Mouse (Mus musculus): Measurements from ENCODE around the gene Aoc2. TPM values are rescaled to one million over a fixed set of nuclear protein-coding genes. Genes with fewer than 3 reads are reported as not detected.

The Aoc2 gene
- 2.7 and 4.6 TPM in 2 replicates for total RNA-seq (2023)

DNA sequence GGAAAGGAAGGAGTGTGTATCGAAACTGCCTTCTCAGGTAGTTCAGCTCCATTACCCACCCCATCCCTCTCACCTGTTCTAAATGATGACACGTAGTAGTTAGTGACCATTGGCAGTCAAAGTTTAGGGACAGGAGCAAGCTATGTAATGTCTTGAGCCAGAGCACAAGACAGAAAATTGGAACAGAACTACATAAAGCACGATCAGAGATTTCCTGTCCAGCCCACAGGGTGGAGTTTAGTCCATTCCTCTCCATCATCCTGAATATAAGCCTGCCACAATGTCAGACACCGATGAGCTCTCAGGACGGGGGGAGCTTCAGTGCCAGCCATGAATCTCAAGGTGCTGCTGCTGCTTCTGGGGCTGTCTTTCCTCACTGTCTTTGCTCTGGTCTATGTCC lies at the start of gene Aoc2:
Gene Aoc2, plus strand, starts transcription at position 301 of the 400 bp plus-strand sequence.

DNA sequence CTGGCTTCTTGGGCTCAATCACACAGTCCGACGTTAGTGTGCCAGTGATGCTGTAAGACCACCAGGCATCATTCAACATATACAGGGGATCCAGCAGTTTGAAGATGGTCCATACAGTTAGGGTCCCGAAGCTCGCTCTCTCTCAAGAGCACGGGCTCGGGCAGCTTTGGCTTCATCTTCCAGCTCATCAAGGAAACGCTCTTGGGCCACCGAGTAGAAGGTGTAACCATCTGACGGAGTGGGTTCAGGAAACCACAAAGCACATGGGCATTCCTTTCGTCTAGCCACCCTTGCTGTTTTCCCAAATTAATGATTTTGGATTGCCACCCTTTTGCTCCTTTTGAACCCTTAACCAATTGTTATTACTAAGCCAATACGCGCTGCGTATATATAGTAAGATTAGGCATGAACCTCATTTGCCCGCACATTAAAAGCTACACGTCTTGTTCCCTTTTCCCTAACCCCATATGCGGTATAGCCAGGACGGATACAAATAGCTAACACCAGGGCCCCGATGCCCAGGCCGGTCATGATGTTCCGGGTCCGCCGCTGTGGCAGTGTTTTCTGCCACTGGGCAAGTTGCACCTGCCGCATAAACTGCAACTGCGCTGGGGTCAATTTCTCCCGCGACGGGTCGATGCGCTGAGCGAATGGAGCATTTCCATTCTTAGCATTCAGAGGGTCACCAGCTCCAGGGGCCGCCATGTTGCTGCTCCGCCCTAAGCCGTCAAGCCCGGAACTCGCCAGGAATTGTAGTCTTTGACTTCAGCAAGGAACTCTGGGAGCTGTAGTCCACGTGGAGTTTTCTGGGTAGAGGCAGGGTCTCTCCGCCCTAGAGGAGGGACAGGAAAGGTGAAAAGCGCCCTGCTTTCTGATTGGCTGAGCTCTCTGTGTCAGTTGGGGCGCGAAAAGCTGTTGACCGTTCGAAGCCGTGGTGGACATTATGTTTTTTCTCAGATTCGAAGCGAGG lies 46.4 kb upstream of the Aoc2 start, which contains the start of the genes Cntd1 and Coa3:
Gene Cntd1, plus strand, starts transcription at position 790 of the 970 bp plus-strand sequence.
Gene Coa3, minus strand, starts transcription at position 892 of the 970 bp plus-strand sequence.

DNA sequence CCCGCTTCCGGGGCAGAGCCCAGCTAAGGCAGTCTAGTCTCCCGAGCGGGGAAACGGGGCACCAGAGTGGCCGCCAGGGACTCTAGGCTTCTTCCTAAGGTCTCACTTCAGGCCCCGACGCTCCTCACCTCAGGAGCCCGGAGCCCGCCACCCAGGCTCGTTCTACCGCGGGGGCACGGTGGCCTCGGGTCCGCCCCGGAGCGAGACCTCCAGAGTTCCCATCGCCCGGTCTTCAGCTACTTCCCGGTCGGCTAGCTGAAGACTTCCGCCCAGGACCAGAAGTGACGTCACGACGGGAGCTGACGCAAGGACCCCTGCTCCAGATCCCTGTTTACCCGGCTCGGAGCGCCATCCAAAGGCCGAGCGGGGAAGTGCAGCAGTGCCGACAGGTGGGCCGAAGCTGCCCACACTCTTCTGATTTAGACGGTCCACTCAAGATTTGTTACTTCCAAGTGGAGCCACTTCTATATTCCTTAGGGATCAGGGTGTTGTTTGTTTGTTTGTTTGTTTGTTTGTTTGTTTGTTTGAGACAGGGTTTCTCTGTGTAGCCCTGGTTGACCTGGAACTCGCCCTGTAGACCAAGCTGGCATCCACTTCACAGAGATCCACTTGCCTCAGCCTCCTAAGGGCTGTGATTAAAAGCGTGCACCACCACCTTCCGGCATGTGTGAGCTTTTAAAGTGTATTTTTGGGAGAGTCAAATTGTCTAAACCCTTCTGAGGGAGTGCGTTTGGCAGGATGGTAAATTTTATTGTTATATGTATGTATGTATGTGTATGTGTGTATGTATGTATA lies 22.7 kb upstream of the Aoc2 start, which contains the start of gene Becn1:
Gene Becn1, minus strand, starts transcription at position 283 of the 795 bp plus-strand sequence.

DNA sequence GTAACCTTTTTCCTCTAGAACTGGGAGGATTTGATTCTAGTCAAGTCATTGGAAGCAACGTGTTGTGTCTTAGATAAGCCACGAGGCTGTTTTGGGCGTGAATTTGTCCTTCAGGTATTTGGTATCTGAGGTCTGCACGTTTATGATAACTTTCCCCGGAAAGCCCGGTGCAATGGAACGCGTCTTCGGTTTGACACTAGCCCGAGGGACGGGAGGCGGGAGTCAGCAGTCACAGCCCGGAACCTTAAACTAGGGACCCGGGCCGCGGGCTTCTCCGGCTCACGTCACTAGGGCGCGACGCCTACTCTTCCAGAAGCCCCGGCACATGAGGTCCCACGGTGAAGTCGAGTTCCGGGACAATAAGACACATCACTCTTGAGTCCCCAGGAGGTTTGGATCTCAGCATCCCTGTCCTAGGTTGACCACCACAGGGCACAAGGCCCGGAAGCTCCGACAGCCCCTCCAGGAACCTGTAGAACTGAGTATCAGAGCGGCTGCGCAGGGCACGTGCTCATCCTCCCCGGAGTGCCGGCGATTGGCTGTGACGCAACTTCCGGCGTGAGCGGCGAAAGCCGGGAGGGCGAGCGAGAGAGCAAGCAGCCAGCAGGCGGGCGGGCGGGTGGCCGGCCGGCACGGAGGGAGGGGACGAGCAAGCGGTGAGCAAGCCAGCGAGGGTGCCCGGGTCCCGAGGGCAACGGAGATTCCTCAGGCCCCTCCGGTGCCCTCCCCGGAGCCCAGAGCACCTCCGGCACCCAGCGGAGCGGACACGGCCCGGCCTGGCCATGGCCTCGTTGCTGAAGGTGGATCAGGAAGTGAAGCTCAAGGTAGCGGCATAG lies 9.0 kb upstream of the Aoc2 start, which contains the start of gene Psme3:
Gene Psme3, plus strand, starts transcription at position 549 of the 836 bp plus-strand sequence.

DNA sequence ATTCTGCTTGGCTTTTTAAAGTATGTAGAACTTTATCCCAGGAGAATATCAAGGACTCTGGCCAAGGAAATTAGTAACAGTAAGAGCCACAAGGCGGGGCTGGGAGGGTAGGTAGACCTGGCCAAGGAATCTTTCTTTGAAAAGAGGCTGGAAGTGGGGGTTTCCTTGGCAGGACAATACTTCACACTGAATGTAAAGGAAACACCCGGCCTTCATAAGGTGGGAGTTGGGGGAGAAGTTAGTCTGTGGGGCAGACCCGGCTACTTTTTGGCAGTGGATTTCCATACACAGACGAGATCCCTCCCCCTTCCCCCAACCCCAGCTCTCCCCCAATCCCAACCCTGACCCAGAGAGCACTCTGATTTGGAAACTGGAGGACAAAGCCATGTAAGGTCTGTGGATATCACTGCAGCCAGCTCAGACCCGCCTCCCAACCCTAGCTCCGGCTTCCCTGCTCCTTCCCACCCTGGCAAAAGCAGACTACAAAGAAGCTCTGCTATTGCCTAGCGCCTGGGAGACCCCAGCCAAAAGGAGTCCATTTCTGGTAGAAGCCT lies 5.6 kb downstream of the Aoc2 start, which contains the start of gene Aoc3:
Gene Aoc3, plus strand, starts transcription at position 235 of the 554 bp plus-strand sequence.

DNA sequence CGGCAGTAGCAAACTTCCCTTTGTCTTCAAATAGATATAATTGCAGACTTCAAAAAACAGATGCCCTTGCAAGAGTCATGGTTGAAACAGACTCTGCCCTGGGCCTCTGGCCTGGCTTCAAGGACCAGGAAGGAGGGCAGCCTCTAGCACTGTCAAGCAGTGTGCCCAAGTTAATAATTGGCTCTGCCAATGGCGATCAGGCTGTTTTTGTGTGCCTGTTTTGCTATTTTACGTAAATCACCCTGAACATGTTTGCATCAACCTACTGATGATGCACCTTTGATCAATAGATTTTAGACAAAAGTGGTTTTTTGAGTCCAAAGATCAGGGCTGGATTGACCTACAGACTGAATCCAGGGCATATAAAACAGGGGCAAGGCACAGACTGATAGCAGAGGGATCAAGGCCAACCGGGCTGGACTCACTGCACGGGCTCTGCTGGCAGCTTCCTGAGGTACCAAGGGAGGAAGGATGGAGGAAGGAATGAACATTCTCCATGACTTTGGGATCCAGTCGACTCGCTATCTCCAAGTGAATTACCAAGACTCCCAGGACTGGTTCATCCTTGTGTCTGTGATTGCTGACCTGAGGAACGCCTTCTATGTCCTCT lies 42.6 kb downstream of the Aoc2 start, which contains the start of gene G6pc:
Gene G6pc, plus strand, starts transcription at position 236 of the 610 bp plus-strand sequence.

Other genes starting within 250 kb of the Aoc2 start
- 1.2 and 1.9 TPM in 2 replicates for gene Hsd17b1, start 246.7 kb upstream of the Aoc2 start, total RNA-seq (2023)
- gene Coasy, start 242.5 kb upstream of the Aoc2 start, total RNA-seq (2023) = 9.2 and 9.9 TPM in 2 replicates
- gene Mlx, start 237.8 kb upstream of the Aoc2 start, total RNA-seq (2023) = 34.2 and 43.5 TPM in 2 replicates
- 3.6 and 3.7 TPM in 2 replicates for gene Psmc3ip, start 229.6 kb upstream of the Aoc2 start, total RNA-seq (2023)
- gene Retreg3, start 205.2 kb upstream of the Aoc2 start, total RNA-seq (2023) = 24.0 and 28.6 TPM in 2 replicates
- 9.6 and 12.6 TPM in 2 replicates for gene Tubg1, start 205.1 kb upstream of the Aoc2 start, total RNA-seq (2023)
- gene Tubg2, start 169.2 kb upstream of the Aoc2 start, total RNA-seq (2023) = 0.59 and 1.2 TPM in 2 replicates
- 0.66 TPM in 2 replicates for gene Cntnap1, start 154.5 kb upstream of the Aoc2 start, total RNA-seq (2023)
- gene Plekhh3, start 153.7 kb upstream of the Aoc2 start, total RNA-seq (2023) = 1.9 and 2.7 TPM in 2 replicates
- gene Ccr10, start 149.6 kb upstream of the Aoc2 start, total RNA-seq (2023) = 0.29 and 0.63 TPM in 2 replicates
- gene Ezh1, start 98.6 kb upstream of the Aoc2 start, total RNA-seq (2023) = 36.3 and 45.9 TPM in 2 replicates
- 0.41 TPM in 1 of 2 replicates, not detected in the other for gene Ramp2, start 79.0 kb upstream of the Aoc2 start, total RNA-seq (2023)
- 63.2 and 66.1 TPM in 2 replicates for gene Vps25, start 71.4 kb upstream of the Aoc2 start, total RNA-seq (2023)
- 1.9 and 2.3 TPM in 2 replicates for gene Wnk4, start 64.5 kb upstream of the Aoc2 start, total RNA-seq (2023)
- gene Cntd1, start 46.1 kb upstream of the Aoc2 start, total RNA-seq (2023) = 0.32 and 0.43 TPM in 2 replicates
- 25.3 and 30.8 TPM in 2 replicates for gene Coa3, start 45.9 kb upstream of the Aoc2 start, total RNA-seq (2023)
- gene Becn1, start 22.8 kb upstream of the Aoc2 start, total RNA-seq (2023) = 150 and 240 TPM in 2 replicates
- 59.9 and 64.2 TPM in 2 replicates for gene Psme3, start 8.8 kb upstream of the Aoc2 start, total RNA-seq (2023)
- gene Aoc3, start 5.5 kb downstream of the Aoc2 start, total RNA-seq (2023) = not detected in 2 replicates
- not detected in 2 replicates for gene G6pc, start 42.5 kb downstream of the Aoc2 start, total RNA-seq (2023)
- 12.1 and 12.4 TPM in 2 replicates for gene Aarsd1, start 92.6 kb downstream of the Aoc2 start, total RNA-seq (2023)
- gene Gm27029, start 99.7 kb downstream of the Aoc2 start, total RNA-seq (2023) = 0.43 TPM in 1 of 2 replicates, not detected in the other
- gene Rundc1, start 100.0 kb downstream of the Aoc2 start, total RNA-seq (2023) = 10.3 and 14.3 TPM in 2 replicates
- gene Ptges3l, start 100.3 kb downstream of the Aoc2 start, total RNA-seq (2023) = 0.60 and 0.98 TPM in 2 replicates
- gene Rpl27, start 117.2 kb downstream of the Aoc2 start, total RNA-seq (2023) = 37.3 and 45.6 TPM in 2 replicates
- gene Ifi35, start 123.3 kb downstream of the Aoc2 start, total RNA-seq (2023) = 23.6 and 24.5 TPM in 2 replicates
- gene Rnd2, start 139.9 kb downstream of the Aoc2 start, total RNA-seq (2023) = 0.32 and 0.66 TPM in 2 replicates
- 16.5 and 19.8 TPM in 2 replicates for gene Vat1, start 141.2 kb downstream of the Aoc2 start, total RNA-seq (2023)
- 20.7 and 21.2 TPM in 2 replicates for gene Brca1, start 226.9 kb downstream of the Aoc2 start, total RNA-seq (2023)
- 128 and 177 TPM in 2 replicates for gene Nbr1, start 227.1 kb downstream of the Aoc2 start, total RNA-seq (2023)

All from neutrophil, adult 65 days (primary cell).